Mouse (Mus musculus) small intestine, adult 10 weeks (tissue): ENCODE data around the gene Bfar. TPM values are rescaled to one million over a fixed set of nuclear protein-coding genes. Genes with fewer than 3 reads are reported as not detected.

ENCODE experiments used
- polyA plus RNA-seq: library from polyadenylated mRNA; stranded (reverse); fragments of 350-450 nt; fragmentation: Illumina TruSeq; extraction: RNeasy Lipid Tissue Mini Kit (QIAGEN cat#74804); gene quantifications from one replicate; pipeline ENCODE4 v1.2.3, GENCODE M21; 2014; ENCODE audit warnings: low replicate concordance

Gene Bfar
- polyA plus RNA-seq, result 39.7 TPM

DNA sequence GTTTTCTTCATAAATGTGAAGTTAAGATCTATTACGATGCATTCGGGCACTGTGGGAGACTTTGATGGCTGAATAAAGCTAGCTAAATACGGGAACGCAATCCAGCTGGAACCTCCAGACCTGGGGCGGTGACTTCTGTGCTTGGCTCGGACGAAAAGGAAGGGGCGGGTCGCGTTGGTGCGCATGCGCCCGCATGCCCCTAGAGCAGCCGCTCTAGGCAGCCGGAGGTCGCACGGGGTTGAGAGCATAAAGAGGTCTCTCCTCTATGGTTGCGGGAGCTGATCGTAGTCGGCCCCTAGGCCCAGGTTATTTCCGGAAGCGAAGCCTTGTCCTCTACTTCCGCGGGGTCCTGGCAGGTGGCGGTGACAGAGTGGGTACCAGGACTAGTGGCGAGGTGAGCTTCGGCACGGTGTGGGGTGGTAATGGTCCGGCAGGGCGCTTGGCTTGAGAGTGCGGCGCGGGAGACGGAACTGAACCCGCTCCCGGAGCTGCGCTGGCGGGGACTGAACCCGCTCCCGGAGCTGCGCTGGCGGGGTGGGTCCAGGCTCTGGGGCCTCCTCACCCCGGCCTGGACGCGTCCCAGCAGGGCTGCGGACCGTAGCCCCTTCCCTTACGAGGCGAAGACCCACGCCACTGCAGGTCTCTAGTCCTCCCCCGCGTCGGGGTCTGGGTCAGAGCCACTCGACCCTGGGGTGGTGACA is at the start of gene Bfar, which contains the start of gene 3110001I22Rik:
TSS of gene Bfar (plus strand) at position 174 of the 701 bp plus-strand sequence.
TSS of gene 3110001I22Rik (plus strand) at position 245 of the 701 bp plus-strand sequence.

GRCm38 (mm10) chr16:13667878-13668343 is 3.7 kb upstream of the Bfar start, which contains the start of gene Parn:
Gene Parn, minus strand, starts transcription at chr16:13668170.

DNA sequence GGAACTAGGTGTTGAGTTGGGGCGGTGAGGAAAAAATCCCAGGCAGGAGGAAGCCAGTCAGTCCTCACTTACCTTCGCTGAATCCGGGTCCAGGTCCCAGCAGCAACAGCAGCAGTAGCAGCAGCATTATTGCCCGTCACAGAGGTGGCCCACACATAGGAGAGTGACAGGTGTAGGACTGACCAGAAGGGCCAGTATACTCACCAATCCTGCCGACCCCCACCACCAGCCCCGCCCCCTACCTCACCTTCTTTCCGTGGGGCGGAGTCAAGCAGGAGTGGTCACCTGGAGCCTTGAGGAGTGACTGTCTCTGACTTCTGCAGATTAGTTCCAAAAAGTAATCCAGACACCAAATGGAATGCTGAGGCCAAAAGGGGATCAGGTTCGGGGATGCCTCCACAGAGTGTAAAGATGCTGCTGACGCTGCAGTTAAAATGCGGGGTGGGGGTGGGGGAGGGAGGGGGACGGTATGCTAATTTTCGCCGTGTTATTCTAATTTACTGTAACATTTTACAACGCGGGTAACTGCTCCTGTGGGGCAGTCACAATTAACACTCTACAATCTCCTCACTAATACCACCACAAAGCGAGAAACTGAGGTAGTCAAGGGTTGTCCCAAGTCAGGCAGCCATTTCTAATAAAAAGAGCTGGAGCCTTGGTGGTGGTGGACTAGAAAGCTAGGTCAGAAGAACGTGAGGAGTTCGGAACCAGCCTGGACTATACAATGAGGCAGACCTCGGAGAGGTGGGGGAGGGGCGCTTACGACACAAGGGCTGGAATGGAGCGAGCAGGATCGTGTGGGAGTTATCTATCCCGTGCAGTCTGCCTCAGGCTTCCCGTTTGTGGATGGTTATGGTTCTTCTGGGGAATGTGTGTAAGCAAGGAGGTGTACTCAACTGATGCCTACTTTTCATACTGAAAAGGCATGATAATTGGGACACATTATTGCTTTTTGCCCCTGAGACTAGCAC is 58.9 kb downstream of the Bfar start, which contains the start of gene Pla2g10:
TSS of gene Pla2g10 (minus strand) at position 699 of the 971 bp plus-strand sequence.

Other genes starting within 250 kb of the Bfar start
- 18.9 TPM for gene Parn, start 3.7 kb upstream of the Bfar start, polyA plus RNA-seq
- 10.8 TPM for gene 3110001I22Rik, start 71 bp downstream of the Bfar start, polyA plus RNA-seq
- gene Pla2g10, start 59.1 kb downstream of the Bfar start, polyA plus RNA-seq, result 0.82 TPM
- gene Rrn3, start 108.8 kb downstream of the Bfar start, polyA plus RNA-seq, result 23.8 TPM
- 117 TPM for gene Ntan1, start 147.0 kb downstream of the Bfar start, polyA plus RNA-seq
- 135 TPM for gene Pdxdc1, start 231.3 kb downstream of the Bfar start, polyA plus RNA-seq
- gene Mpv17l, start 231.3 kb downstream of the Bfar start, polyA plus RNA-seq, result 7.9 TPM